Mouse (Mus musculus) natural killer cell, adult 2 months (primary cell): ENCODE data around the gene Dag1.
"Not testable (repeated sequence)": the region's sequence is repeated elsewhere in the genome, so short reads cannot be mapped to it uniquely, and the experiment has no call there.

Experiments
- DNase-seq, 2 experiments: peaks; one replicate each; pipeline ENCODE4 v3.0.0; 2022; ENCODE audit warnings: low spot score in 2 of 2

Dag1 gene

DNA sequence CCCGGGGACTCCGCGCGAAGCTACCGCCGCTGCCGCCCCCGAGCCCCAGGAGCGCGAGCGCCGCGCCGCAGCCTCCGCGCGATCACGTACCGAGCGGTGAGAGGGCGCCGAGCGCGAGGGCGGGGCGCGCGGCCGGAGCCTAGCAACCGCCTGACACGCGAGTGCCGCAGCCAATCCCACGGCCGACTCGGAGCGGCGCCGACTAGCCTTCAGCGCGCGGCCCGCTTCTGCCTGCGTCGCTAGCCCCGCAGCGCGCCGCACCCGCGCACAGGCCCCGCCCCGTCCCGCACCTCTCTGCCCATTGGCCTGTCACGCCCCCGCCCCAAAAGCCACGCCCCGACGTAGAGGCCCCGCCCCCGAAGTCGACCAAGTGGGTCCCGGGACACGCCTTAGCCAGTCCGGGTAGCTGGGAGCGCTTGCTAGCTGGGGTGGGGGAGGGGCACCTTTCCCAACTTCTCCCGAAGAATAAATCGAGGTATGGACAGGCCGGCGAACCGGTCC, at the start of gene Dag1:
TSS of gene Dag1 (minus strand) at position 269 of the 501 bp plus-strand sequence.
- DNase-seq: peak; percentile 97 to 98

DNA sequence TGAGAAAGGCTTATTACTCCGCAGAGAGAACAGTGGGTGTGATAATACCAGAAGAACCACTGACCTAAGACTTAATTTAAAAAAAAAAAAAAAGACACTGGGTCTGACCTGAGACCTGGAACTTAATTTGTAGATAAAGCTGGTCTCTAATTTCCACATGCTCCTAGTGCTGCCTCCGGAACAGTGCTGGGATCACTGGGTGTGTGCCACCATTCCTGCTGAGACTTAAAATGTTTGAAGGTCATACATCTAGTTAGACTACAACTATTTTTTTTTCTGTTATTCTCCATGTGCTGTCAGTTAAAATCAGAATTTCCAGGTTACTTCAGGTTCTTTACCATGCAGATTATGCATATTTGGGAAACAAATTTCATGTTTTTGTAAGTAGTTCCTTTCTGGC, 44.4 kb upstream of the Dag1 start:
- DNase-seq: no peak

DNA sequence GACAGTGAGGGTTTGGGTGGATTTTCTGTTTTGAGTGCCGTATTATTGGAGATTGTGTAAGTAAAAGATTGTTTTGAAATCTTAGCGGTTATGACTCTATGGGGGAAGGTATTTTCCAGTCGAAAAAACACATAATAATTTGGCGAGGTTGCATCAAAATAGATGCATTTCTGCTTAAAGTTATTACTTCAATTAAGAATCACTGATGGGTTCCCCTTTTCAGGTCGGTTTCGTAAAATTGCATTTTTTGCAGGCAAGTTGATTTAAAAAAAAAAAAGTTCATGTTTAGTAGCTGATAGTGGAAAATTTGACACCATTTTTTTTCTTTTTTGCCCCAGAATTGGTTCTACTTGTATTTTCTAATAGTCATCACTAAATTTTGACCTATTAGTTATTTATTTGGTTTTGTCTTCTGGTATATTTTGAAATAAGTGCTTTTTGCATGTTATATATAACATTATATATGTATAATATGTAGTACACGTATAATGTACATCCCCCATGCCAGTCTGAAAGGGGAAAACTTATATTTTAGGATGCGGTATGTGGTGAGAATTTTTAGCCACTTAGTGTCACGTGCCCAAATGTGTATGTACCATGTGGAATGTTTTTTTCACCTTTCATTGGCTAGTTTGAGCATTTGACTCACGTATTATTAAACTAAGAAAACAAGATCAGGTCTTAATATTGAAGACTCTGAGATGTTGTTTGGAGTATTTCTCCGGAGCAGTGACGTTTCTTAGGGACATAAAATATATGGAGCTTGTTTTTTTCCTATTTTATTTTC, 43.5 kb upstream of the Dag1 start:
- DNase-seq: peak in 1 of 2 experiments; percentile 23

DNA sequence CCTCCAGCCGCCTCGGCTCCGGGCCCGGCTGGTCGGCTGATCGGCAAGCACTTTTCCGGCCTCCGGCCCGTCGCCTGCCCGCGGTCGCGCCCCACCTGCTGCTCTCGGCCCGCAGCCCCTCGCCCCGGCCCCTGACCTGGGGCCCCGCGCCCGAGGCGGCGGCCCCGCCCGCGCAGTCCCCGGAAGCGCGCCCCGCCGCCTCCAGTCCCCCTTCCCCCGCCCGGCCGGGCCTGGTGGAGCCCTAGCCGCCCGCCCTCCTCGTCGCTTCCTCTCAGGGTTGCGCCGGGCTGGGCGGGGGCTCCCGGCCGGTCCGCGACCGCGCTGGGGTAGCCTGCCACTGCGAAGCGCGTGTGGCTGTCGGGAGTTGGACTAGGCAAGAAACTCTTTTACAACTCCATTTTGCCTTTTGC, 42.8 kb upstream of the Dag1 start:
- DNase-seq: peak; percentile 75 to 85

DNA sequence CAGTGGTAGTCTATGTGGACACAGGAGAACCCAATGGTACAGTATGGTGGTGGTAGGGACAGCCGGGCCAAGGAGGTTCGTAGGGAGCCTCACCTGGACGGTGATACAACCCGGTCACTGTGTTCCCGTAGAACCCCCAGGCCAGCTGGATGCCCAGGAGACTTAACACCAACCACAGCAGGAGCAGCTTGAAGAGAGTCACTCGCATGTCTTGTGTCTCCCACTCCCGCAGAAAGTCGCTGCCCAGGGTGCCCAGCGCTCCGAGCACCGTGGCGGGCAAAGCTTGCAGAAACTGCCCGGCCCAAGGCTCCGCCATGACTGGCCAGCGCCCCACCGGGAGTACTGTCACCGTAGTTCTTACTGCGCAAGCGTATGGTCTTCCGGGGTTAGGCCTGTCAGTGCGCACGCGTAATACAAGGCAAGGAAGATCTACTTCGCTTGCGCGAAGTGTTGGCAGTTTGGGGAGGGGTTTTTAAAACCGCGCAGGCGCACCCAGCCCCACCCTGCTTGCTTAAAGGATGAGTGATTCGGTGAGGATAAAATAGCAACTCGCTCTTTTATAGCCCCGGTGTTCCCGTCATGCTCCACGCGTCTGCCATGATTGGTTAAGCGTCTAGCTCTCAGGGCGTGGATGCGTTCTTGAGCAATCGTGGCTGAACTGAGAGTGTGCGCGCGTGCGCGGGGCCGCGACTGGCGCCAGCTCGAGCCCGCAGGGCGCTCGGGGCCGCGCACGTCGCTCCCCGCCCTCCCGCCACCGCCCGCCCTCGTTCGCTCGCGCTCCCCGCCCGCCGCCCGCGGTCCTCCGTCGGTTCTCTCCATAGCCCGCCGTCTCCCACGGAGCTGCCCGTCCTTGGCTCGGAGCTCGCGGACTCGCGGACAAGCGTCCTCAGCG, 42.1 kb upstream of the Dag1 start, which contains the start of the genes Rhoa and Tcta:
TSS of gene Rhoa (plus strand) at position 501 of the 892 bp plus-strand sequence.
TSS of gene Tcta (minus strand) at position 532 of the 892 bp plus-strand sequence.
- peak; percentile 99 for DNase-seq

DNA sequence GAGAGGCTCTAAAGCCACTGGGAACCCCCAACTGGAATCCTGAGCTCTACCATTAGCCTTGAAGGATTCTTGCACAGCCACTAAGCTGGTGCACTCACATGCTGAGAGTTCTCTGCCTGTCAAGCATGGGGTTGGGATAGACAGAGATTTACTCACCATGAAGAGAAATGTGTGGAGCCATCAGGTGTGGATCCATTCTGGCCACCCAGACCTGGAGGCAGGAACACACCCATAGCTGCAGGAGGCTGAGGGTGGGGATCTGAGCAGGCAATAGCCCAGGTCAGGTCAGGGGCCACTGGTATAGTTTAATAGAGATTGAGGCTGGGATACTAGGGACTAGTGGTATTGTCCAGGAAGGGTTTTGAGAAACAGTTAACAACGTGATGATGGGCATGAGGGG, 41.4 kb upstream of the Dag1 start:
- no peak for DNase-seq

DNA sequence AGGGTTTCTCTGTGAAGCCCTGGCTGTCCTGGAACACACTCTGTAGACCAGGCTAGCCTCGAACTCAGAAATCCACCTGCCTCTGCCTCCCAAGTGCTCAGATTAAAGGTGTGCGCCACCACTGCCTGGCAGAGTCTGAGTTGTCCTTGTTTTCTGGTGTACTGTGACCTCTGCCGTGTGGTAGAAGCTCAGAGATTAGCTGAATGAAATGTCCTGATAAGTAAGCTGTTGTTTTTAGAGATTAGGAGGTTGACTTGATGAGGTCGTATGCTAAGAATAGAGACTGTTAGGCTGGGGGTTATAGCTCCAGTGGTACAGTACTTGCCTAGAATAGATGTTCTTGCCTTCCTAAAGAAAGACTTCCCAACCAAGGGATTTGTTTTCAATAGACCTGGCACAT, 41.0 kb upstream of the Dag1 start:
- no peak for DNase-seq

DNA sequence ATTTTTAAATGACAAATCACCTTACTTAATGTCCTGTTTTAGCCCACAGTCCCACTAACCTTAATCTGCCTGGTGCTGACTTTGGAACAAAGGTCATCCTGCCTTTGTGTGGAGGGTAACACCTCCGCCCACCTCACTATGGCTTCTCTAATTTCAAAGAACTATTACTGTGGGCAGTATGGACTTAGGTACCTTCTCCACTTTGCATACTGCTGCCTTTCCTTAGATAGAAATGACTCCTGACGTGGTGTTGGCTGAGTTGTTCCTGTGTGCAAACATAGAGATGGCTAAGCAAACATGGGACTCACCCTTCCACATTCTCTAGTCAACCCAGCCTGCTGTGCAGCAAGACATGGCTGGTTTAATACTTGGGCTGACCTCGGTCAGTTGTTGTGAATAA, 38.1 kb upstream of the Dag1 start:
- no peak for DNase-seq

DNA sequence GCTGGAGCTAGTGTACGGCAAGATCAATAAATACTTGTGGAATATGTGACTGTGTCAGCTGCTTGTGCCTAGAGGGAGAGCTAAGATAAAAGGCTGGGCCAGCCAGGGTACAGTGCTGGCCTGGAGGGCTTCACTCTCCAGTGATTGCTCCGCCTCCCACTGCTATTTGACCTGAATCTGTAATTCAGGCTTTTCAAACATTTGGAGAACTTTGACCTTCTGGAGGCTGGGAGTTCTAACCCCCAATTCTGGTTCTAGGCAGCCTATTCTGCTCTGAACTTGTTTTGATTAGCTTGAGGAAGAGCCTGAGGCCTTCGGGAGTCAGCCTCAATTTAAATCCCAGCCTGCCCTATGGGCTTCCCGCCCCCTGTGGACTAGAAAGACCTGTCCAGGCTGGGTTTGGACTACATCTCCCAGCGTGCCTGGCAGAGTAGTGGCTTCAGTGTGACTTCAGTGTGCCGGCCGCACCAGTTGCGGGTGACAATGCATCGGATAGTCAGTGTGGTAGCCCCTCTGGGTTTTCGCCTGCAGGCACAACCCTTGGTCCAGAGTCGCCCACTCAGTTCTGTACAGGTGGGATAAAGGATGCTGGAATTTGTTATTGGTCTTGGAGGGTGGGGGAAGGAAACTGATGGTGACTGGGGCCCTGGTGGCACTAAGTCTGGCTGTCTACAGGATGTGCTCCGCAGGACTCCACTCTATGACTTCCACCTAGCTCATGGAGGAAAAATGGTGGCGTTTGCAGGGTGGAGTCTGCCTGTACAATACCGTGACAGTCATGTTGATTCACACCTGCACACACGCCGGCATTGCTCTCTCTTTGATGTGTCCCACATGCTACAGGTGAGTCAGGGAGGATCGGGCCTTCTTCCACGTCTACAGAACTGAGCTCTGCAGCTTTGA, 32.9 kb upstream of the Dag1 start, which contains the start of gene Amt:
TSS of gene Amt (plus strand) at position 401 of the 903 bp plus-strand sequence.
- no peak for DNase-seq

DNA sequence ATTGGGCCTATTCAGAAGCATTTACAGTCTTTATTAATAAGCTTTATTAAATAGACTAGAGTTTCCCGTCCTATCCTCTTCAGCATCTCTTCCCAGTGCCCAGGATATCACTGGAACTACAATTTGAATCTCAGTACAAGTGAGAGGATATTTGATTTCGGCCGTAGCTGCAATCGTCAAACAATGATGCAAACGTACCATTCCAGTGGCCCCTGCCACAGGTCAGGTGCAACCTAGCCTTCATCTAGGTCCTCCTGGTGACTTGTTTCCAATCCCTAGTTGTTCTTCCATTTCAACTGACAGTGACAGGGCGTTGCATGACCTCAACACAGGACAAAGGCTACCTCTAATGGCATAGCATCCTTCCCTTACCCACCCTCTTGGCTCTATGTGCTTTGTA, 27.0 kb upstream of the Dag1 start:
- DNase-seq: no peak

DNA sequence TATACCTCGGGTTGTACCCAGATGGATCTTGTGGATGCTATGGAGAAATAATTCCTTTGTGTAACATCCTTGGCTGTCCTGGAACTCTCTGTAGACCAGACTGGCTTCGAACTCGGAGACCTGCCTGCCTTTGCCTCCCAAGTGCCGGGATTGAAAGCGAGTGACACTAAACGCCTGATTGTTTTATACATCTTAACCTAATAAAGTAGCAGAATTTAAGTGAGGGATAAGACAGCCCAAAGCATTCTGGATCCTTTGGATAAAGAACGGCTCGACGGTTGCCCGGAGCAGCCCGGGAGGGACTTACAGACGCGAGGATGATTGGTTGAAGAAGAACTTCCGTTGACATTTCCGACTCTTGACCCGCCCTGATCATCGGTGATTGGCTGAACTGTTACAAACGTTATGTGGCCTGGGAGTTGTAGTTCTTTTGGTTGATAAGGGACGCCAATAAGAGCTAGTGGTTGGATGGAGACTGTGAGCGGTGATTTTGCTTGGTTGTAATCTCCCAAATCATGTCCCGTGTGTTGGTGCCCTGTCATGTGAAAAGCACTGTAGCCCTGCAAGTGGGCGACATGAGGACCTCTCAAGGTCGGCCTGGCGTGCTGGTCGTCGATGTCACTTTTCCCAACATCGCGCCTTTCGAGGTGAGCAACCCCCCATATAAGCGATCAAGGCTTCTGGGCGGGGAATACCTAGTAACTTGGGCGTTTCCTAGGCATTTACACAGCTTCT, 26.4 kb upstream of the Dag1 start, which contains the start of gene Nicn1:
TSS of gene Nicn1 (plus strand) at position 414 of the 735 bp plus-strand sequence.
- peak; percentile 86 to 87 for DNase-seq

DNA sequence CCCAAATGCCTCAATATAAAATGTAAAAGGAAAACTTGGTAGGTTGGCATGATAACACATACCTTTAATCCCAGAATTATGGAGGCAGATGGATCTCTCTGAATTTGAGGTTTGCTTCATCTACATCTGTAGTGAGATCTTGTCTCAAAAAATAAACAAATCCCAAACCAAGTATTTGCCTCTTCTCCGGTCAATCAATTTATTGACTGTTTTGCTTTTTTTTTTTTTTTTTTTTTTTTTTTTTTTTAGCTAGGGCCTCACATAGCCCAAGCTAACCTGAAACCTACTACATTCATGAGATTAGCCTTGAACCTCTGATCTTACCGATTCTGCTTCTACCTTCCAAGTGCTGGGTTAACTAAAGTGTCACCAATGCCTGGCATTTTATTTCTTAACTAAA, 25.6 kb upstream of the Dag1 start:
- DNase-seq: no peak

DNA sequence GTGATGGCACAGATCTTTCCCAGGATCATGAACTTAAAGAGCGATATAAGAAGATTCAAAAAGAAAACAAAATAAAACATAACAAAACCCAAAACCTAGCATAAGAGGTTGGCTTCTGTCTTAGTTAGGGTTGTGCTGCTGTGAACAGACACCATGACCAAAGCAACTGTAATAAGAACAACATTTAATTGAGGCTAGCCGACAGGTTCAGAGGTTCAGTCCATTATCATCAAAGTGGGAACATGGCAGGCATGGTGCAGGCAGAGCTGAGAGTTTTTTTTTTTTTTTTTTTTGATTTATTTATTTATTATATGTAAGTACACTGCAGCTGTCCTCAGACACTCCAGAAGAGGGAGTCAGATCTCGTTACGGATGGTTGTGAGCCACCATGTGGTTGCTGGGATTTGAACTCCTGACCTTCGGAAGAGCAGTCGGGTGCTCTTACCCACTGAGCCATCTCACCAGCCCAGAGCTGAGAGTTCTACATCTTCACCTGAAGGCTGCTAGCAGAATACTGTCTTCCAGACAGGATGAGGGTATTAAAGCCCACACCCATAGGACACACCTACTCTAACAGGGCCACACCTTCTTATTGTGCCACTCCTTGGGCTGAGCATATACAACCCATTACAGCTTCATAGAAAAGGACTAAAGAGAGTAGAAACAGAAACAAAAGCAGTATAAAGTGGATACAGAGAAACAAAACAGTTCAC, 23.9 kb upstream of the Dag1 start:
- DNase-seq: not testable (repeated sequence)

DNA sequence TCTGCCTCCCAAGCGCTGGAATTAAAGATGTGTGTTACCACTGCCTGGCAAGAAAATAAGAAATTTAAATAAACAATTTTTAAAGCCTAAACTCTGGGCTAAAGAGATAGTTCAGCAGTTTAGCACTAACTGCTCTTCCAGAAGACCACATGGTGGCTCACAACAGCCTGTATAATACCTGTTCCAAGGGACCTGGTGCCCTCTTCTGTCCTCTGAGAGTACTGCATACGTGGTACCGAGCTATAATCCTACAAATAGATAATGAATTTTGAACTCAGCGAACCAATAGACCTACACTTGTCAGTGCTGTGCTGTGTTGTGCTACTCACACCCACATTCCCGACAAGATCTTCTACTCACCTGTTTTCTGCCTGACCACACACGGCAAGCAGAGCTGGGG, 20.7 kb upstream of the Dag1 start:
- DNase-seq: peak; percentile 57 to 74

DNA sequence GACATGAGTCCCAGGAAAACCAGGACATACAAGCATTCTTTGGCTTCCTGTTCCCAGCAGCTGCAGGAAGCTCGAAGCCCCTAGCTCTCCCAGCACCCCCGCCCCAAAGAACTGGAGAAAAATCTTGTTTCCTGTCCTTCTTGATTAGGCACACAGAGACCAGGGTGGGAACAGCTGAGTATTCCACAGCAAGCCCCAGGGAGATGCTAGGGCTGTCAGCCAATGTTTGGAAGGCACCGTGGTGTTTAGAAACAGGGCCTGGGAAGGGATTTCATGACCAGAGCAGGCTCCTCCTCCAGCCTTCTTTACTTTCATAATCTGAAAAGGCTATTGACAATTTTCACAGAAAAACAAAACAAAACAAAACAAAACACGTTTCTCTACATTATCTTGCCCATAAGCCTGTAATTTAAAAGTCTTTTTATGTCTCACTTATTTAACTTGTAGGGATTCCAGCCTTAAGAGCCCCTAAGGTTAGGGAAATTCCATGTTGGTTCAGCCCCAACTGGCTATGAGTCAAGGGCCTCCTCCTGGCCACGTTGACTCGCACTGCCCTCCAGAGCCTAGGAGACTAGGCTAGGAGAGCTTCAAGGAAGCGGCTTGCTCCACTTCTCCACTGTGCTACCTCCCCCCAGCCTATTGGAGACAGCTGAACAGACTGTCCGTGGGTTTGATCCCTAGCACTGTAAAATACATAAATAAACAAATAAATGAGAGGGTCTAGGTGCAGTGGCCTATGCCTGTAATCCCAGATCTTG, 16.5 kb upstream of the Dag1 start:
- DNase-seq: no peak

DNA sequence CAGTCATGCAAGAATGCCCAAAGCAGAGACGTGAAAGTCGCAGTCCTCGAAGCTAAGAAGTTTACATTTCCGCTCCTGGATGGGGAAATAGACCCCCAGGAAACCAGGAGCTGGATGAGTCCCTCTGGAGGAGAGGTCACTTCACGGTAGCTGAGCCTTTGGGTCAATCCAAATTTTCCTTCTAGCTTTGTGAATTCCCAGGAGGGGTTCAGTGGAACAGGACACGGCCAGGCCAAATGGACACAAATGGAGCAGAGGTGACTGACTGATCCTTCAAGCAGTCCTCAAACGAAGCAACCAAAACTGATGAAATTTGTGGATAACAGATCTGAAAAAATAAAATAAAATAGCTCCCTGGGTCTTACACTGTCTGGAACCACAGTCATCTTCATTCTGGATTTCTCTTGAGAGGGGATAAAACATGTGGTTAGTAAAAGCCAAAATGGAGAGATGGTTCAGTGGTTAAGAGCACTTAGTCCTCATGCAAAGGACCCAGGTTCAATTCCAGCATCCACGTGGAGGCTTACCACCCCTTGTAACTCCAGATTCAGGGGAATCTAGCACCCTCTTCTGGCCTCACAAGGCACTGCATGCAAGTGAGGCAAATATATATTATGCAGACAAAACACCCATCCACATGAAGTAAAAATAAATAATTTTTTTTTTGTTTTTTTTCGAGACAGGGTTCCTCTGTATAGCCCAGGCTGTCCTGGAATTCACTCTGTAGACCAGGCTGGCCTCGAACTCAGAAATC, 15.1 kb upstream of the Dag1 start:
- peak; percentile 23 to 59 for DNase-seq

DNA sequence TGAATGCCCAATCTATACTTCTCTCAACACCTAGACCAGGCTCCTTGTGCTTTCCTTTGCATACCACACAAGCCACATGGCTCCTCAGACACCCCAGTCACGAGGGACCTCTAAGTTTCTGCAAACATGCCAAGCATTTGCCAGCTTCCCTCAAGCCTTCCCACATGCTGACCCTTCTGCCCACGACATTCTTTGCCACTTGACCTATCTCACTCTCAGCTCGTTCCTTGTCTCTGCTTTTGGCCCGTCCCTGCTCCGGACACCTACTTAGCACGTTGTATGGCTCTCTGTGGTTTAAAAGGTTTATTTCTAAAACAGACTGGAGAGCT, 11.5 kb upstream of the Dag1 start:
- DNase-seq: no peak
